Mouse (Mus musculus): ENCODE results near the gene Dedd2.

DNA sequence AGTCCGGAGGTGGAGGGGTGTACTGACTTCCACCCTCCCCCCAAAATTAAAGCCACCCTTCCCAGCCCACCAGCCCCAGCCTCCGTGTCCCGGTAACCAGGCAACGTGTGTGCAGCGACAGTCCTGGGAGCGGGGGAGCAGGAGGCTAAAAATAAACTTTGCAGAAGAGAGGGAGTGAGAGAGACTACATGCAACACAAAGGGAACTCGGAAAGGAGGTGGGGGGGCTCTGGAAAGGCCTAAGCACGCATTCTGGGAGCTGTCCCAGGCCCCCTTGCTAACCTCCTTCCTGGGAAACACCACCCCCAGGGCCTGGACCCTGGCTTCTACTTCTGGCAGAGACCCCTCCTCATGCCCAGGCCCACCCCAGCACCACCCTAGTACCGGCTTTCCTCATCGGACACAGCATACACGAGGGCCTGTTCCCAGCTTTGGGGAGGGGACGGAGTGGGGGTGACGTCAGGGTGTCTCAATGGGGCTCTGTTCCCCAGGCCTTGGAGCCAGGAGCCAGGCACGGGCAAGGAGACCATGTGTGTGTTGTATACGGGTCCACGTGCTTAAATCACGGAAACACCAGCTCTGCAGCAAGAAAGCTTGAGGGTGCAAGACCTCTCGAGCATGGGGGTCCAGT lies 27.7 kb upstream of the Dedd2 start:
- no peak for TF ChIP-seq CTCF (IDR thresholded peaks at IDR 0.05; ENCODE audit: borderline replicate concordance, insufficient read depth, low read length)
- TF ChIP-seq POLR2A (IDR thresholded peaks at IDR 0.05; ENCODE audit: low read depth, low read length): no peak

Measured in embryonic fibroblast, embryonic 13.5 days (primary cell).